Mouse (Mus musculus) heart, adult 18-20 months (tissue): Measurements from ENCODE around the gene Map2k5. TPM values are rescaled to one million over a fixed set of nuclear protein-coding genes. Genes with fewer than 3 reads are reported as not detected.

Source experiments
- DNase-seq, 2 experiments: peaks; one replicate each; pipeline ENCODE4 v3.0.0; 2021 to 2022; ENCODE audit warnings: mixed read lengths in 1 of 2
- total RNA-seq, 2 experiments: library from RNA; stranded (reverse); gene quantifications; 2 replicates each; pipeline ENCODE4 v1.2.3; 2021

Gene Map2k5
- total RNA-seq, 2 experiments from 2014 or later: 17.1 to 18.4 TPM

- DNase-seq: peak; percentile 33 to 49
These were observed 118.9 kb downstream of the Map2k5 start for GRCm38 (mm10) chr9:63258768-63259167.

DNA sequence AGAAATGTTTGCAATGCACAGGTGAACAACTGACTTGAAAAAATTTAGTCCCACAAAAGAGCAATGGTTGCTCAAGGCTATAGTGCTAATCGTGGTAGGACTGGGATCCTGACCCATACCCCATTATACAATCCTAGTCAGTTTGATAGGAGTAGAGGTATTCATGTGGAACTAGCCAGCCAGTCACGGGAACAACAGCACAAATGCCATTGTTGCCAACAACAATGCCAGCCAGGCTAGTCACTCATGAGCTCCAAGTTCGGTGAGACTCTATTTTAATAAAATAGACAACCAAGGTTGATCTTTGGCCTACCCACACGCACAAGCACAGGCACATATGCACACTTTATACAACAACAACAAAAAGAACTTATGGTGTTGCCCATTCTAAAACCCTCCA is 120.0 kb downstream of the Map2k5 start:
- DNase-seq: peak; percentile 11 to 20

- DNase-seq: no peak
These were observed 126.7 kb downstream of the Map2k5 start for GRCm38 (mm10) chr9:63250841-63251626.

DNA sequence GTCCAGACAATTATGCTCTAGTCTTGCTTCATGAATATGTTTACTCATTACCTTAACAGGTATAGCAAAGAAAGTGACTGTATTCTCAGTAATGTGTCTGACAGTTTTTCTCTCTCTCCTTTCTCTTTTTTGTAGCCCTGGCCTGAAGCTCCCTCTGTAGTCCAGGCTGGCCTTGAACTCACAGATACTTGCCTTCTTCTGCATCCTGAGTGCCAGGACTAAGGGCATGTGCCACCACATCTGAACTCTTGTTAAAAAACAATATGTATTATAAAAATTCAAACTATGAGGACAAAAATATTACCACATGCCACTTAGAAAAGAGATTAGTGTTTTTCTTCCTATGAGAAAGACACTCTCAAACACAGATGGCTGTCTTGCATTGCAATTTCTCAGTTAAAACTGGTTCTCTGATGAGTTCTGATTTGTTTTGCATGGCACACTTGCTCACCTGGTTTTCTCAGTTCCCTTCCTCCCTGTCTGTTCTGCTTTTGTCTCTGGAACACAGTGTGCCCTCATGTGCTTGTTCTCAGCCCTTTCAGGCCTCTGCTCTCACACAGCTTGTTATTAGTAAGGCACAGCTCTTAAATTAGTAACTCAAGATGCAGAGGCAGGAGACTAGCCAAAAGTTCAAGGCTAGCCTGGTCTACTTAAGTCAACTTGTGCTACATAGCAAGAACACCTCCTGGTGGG is 129.5 kb downstream of the Map2k5 start:
- DNase-seq: no peak

- DNase-seq: no peak
These were observed 131.0 kb downstream of the Map2k5 start for GRCm38 (mm10) chr9:63246568-63247169.

- DNase-seq: no peak
These were observed 135.7 kb downstream of the Map2k5 start for GRCm38 (mm10) chr9:63241961-63242360.

GRCm38 (mm10) chr9:63241241-63241640 is 136.5 kb downstream of the Map2k5 start:
- no peak for DNase-seq

DNA sequence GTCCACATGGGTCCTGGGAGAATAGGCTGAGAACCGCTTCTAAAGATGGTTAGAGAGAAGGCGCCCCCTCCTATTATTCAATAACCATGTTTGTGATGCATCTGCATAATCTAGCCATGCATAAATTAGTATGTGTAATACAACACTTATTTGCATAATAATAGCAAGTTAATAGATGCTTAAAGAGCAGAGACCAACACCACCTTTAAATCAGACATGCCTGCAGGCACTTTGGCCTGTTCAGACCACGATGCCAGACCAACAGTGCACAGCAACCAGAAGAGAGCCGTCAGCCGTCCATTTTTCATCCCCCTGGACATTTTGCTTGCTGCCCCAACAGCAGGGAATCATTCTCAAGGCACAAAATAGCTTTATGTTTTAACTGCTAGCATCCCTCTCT is 143.3 kb downstream of the Map2k5 start:
- DNase-seq: no peak

GRCm38 (mm10) chr9:63230289-63230688 is 147.4 kb downstream of the Map2k5 start:
- DNase-seq: no peak

GRCm38 (mm10) chr9:63229124-63229523 is 148.6 kb downstream of the Map2k5 start:
- DNase-seq: peak; percentile 43 to 44

GRCm38 (mm10) chr9:63222161-63222560 is 155.5 kb downstream of the Map2k5 start:
- no peak for DNase-seq

DNA sequence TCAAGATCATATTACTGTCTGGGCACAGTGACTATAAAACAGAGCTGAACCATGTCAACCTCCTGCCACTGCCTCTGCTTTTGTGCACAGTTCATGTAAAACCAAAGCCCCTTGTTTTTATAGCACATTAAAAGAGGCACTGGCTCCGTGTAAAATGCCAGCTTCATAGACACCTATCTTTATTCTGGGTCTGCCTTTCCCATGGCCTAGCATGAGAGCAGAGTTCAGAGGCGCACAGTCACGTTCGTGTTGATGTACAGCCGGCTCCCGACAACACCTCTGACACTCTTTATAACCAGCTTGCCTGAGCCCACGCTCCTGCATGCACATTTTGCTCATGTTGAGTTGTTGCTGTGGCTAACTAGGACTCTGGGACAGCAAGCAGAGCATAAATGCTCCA is 157.9 kb downstream of the Map2k5 start:
- DNase-seq: no peak

- DNase-seq: no peak
These were observed 162.7 kb downstream of the Map2k5 start for GRCm38 (mm10) chr9:63215031-63215430.

DNA sequence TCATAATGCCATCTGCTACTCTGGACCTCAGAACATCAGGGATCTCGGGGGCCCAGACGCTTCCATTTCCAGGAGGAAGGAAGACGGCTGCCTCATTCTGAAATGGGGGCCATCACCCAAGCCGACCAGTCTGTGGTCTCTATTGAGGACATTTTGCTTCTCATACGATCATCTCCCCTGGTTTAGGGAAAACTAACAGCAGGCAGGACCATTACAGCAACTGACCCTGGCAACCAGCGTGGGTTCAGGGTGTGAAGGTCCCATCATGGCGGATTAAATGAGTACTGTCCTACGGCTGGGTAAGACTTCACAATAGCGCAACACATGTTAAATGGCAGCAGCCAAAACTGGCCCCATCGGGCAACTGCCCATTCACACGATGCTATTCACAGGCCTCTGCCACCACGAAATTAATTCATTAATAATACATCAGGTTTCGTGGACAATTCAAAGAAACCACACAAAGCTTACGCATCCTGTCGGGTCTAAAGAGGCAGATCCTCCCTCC is 170.9 kb downstream of the Map2k5 start:
- no peak for DNase-seq

- no peak for DNase-seq
These were observed 174.2 kb downstream of the Map2k5 start for GRCm38 (mm10) chr9:63203461-63203860.

- DNase-seq: no peak
These were observed 176.1 kb downstream of the Map2k5 start for GRCm38 (mm10) chr9:63201376-63202323.

GRCm38 (mm10) chr9:63197252-63197651 is 180.4 kb downstream of the Map2k5 start:
- no peak for DNase-seq

GRCm38 (mm10) chr9:63196114-63196682 is 181.5 kb downstream of the Map2k5 start:
- DNase-seq: peak; percentile 29 to 30

- DNase-seq: no peak
These were observed 182.2 kb downstream of the Map2k5 start for GRCm38 (mm10) chr9:63195523-63195922.

DNA sequence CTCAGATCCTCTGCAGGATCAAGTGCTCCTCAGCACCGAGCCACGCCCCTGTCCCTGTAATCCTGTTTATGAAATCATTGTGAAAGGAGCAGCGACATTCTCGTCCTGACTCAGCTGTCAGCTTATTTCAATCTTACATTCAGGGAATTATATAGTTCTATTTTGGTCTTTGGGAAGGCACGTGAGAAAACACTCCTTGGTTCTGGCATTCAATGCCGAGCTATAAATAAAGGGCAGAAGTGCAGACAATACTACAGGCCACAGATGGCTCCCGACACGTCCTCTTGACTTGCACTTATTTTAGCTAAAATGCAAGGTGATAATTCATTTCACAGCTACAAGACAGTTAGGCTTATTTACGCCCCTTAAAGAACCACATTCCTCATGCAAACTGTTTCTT is 182.9 kb downstream of the Map2k5 start:
- DNase-seq: peak; percentile 34 to 47

DNA sequence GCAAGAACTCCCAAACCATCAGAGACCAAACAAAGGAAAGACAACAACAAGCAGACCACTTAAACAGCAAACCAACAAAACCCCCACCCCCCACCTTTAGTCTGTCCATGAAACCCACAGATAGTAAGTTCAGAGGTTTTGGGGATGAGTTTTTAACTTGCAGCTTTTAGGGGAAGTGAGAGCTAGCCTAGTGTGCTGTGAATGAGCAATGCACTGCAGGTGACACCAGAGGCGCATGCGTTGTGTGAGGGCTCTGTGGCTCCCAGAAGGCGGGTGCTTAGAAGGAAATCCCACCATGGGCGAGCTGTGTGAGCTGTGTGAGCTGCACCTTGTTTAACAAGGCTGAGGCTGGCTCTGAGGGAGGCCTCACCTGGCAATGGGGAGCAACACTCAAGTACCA is 184.9 kb downstream of the Map2k5 start:
- DNase-seq: no peak
